Mouse (Mus musculus): Measurements from ENCODE around the gene Cbl. TPM values are rescaled to one million over a fixed set of nuclear protein-coding genes. Genes with fewer than 3 reads are reported as not detected.
"Not testable (repeated sequence)": the region's sequence is repeated elsewhere in the genome, so short reads cannot be mapped to it uniquely, and the experiment has no call there.

The Cbl gene
- total RNA-seq, 2 experiments from 2014 or later = 40.3 to 89.7 TPM

GRCm38 (mm10) chr9:44134101-44134850, 99.6 kb downstream of the Cbl start, which contains the start of gene Mcam:
Gene Mcam (plus strand): TSS chr9:44134469.
- ATAC-seq (replicated peaks; ENCODE audit: poor library complexity, severe bottlenecking) = peak; percentile 22

- ATAC-seq (replicated peaks; ENCODE audit: poor library complexity, severe bottlenecking) = no peak
These were observed 100.6 kb downstream of the Cbl start for GRCm38 (mm10) chr9:44133287-44133686.

GRCm38 (mm10) chr9:44132200-44132599, 101.6 kb downstream of the Cbl start:
- no peak for ATAC-seq (replicated peaks; ENCODE audit: poor library complexity, severe bottlenecking)

GRCm38 (mm10) chr9:44131276-44131590, 102.6 kb downstream of the Cbl start:
- no peak for ATAC-seq (replicated peaks; ENCODE audit: poor library complexity, severe bottlenecking)

GRCm38 (mm10) chr9:44130581-44131275, 103.1 kb downstream of the Cbl start:
- ATAC-seq (replicated peaks; ENCODE audit: poor library complexity, severe bottlenecking) = no peak

GRCm38 (mm10) chr9:44130034-44130433, 103.8 kb downstream of the Cbl start:
- ATAC-seq (replicated peaks; ENCODE audit: poor library complexity, severe bottlenecking) = peak; percentile 49

GRCm38 (mm10) chr9:44129633-44130032, 104.2 kb downstream of the Cbl start:
- no peak for ATAC-seq (replicated peaks; ENCODE audit: poor library complexity, severe bottlenecking)

- 0 out of 2 replicates have a peak, but pooled peaks have one; percentile 1 for ATAC-seq (replicated peaks; ENCODE audit: poor library complexity, severe bottlenecking)
These were observed 106.5 kb downstream of the Cbl start for GRCm38 (mm10) chr9:44127351-44127801.

GRCm38 (mm10) chr9:44126746-44127145, 107.1 kb downstream of the Cbl start:
- ATAC-seq (replicated peaks; ENCODE audit: poor library complexity, severe bottlenecking) = no peak

- ATAC-seq (replicated peaks; ENCODE audit: poor library complexity, severe bottlenecking) = peak; percentile 56
These were observed 108.1 kb downstream of the Cbl start for GRCm38 (mm10) chr9:44125546-44126428.

GRCm38 (mm10) chr9:44125026-44125425, 108.8 kb downstream of the Cbl start:
- no peak for ATAC-seq (replicated peaks; ENCODE audit: poor library complexity, severe bottlenecking)

GRCm38 (mm10) chr9:44124317-44124716, 109.5 kb downstream of the Cbl start:
- ATAC-seq (replicated peaks; ENCODE audit: poor library complexity, severe bottlenecking) = no peak

- no peak for ATAC-seq (replicated peaks; ENCODE audit: poor library complexity, severe bottlenecking)
These were observed 113.8 kb downstream of the Cbl start for GRCm38 (mm10) chr9:44119948-44120465.

GRCm38 (mm10) chr9:44119011-44119410, 114.8 kb downstream of the Cbl start:
- ATAC-seq (replicated peaks; ENCODE audit: poor library complexity, severe bottlenecking) = 0 out of 2 replicates have a peak, but pooled peaks have one; percentile 44

- no peak for ATAC-seq (replicated peaks; ENCODE audit: poor library complexity, severe bottlenecking)
These were observed 117.7 kb downstream of the Cbl start for GRCm38 (mm10) chr9:44116182-44116581.

GRCm38 (mm10) chr9:44115599-44115998, 118.2 kb downstream of the Cbl start:
- no peak for ATAC-seq (replicated peaks; ENCODE audit: poor library complexity, severe bottlenecking)

- ATAC-seq (replicated peaks; ENCODE audit: poor library complexity, severe bottlenecking) = no peak
These were observed 119.4 kb downstream of the Cbl start for GRCm38 (mm10) chr9:44114453-44114852.

- ATAC-seq (replicated peaks; ENCODE audit: poor library complexity, severe bottlenecking) = peak; percentile 95
These were observed 120.6 kb downstream of the Cbl start, which contains the start of the genes Gm49380 and Rnf26 for GRCm38 (mm10) chr9:44113105-44113789. Gene Gm49380 (minus strand): TSS chr9:44113500. Gene Rnf26 (minus strand): TSS chr9:44113517.

GRCm38 (mm10) chr9:44111909-44112308, 121.9 kb downstream of the Cbl start:
- ATAC-seq (replicated peaks; ENCODE audit: poor library complexity, severe bottlenecking) = not testable (repeated sequence)
